Mouse (Mus musculus) cortical plate, adult 2 months (tissue): Measurements from ENCODE around the gene B3gnt2.

ENCODE experiments used
- CTCF ChIP-seq: fragments of 200-500 bp; IDR thresholded peaks from 2 replicates; pipeline ENCODE4 v1.5.1; 2011; ENCODE audit warnings: mild to moderate bottlenecking, control low read depth, low read length; ENCODE audit not compliant: insufficient read depth; ENCODE audit errors: extremely low read depth
- POLR2A ChIP-seq: fragments of 200-500 bp; IDR thresholded peaks from 2 replicates; pipeline ENCODE4 v1.6.1; 2011; ENCODE audit warnings: mild to moderate bottlenecking, low read length, control low read depth; ENCODE audit not compliant: insufficient read depth; ENCODE audit errors: extremely low read depth

DNA sequence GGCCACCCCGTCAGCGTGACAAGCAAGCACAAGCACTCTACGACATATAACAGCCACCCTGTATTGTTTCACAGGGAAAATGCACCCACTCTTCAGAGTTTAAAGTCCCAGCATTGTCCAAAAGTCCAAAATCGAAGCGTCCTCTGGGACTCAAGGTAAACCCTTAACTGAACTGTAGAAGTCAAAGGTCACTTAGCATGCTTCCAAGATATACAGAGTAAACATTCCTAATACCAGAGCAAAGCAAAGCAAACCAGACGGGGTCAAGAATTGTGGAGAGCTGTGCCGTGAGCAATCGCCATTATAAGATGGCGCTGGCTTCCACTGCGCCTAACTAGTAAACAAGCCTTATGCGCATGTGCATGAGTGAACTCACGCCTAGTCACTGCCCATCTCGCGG lies 34.7 kb downstream of the B3gnt2 start:
- TF ChIP-seq CTCF (no peak), POLR2A (no peak)
